Mouse (Mus musculus) neural tube, embryonic 13.5 days (tissue): Measurements from ENCODE around the gene Inava. TPM values are rescaled to one million over a fixed set of nuclear protein-coding genes. Genes with fewer than 3 reads are reported as not detected.

Source experiments
- ATAC-seq: fragments of 200-750 bp; cut with Nextera tagmentation; 2 replicates; pipeline ENCODE4 v1.8.0; 2017; ENCODE audit warnings: low read depth, mild to moderate bottlenecking, moderate TSS enrichment, moderate library complexity
- H3K27ac ChIP-seq: fragments of 300-500 bp; sonication (generic); replicated peaks from 2 replicates; pipeline ENCODE4 v1.5.1; 2015; ENCODE audit warnings: moderate library complexity, mild to moderate bottlenecking, inconsistent platforms
- H3K27me3 ChIP-seq: fragments of 300-500 bp; sonication (generic); 2 replicates; pipeline ENCODE4 v1.6.1; 2015; ENCODE audit warnings: mild to moderate bottlenecking, inconsistent platforms
- H3K36me3 ChIP-seq: fragments of 300-500 bp; sonication (generic); 2 replicates; pipeline ENCODE4 v1.6.1; 2015; ENCODE audit warnings: mild to moderate bottlenecking, inconsistent platforms
- H3K4me1 ChIP-seq: fragments of 300-500 bp; sonication (generic); replicated peaks from 2 replicates; pipeline ENCODE4 v1.6.1; 2015; ENCODE audit warnings: inconsistent platforms
- H3K4me2 ChIP-seq: fragments of 300-500 bp; sonication (generic); 2 replicates; pipeline ENCODE4 v1.6.1; 2015; ENCODE audit warnings: inconsistent platforms, mild to moderate bottlenecking, moderate library complexity
- H3K4me3 ChIP-seq: fragments of 300-500 bp; sonication (generic); 2 replicates; pipeline ENCODE4 v1.5.1; 2015; ENCODE audit warnings: mild to moderate bottlenecking, inconsistent platforms
- H3K9ac ChIP-seq: fragments of 300-500 bp; sonication (generic); 2 replicates; pipeline ENCODE4 v1.6.1; 2015; ENCODE audit warnings: moderate library complexity, mild to moderate bottlenecking, inconsistent platforms
- H3K9me3 ChIP-seq: fragments of 300-500 bp; sonication (generic); 2 replicates; pipeline ENCODE4 v1.6.1; 2016; ENCODE audit warnings: inconsistent platforms
- WGBS: fragments of 180-500 bp; shearing (Covaris S2); methylation state at CpG from one replicate; pipeline ENCODE4 v1.1.7; 2015; 5-methylcytosine and 5-hydroxymethylcytosine counted together
- polyA plus RNA-seq: library from polyadenylated mRNA; unstranded; fragments of >200 nt; fragmentation: Nextera tagmentation; extraction: Ambion mirVana; gene quantifications from 2 replicates; pipeline ENCODE4 v1.2.1, GENCODE M21; 2015

The Inava gene
- polyA plus RNA-seq, 1 experiment from 2014 or later = 3.1 TPM

DNA sequence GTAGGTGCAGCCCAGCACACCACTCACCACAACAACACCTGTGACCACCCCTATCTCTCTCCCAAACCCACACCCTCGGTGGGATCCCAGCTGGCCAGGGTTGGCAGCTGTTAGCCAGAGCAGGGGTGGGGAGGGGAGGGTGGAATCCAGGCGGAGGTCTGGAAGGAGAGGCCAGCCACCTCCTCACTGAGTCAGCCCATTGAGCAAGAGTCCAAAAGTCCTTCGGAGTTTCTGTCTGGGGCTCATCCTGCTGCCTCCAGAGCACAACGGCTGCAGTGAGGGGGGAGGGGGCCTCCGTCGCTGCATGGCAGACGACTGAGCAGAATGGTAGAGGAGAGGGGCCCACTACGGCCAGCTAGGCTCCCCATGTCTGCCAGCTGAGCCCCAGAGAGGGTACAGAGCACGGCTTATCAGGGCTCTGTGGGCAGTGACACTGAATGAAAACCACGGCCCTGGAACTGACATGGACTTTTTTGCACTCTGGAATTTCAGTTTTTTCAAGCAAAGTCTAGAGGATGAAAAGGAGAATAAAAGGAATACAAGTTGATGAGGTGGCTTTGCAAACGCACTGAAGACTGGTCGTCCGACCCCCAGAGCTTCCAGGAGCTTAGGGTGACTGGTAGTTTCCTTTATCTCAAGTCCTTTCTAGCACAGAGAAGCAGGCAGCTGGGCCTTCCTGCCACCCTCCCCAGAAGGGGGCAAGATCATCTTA is 5.6 kb downstream of the Inava start:
- Histone ChIP-seq H3K9ac (peak overlapping the region; percentile 50; the same call in 1 of the 2 replicates), H3K4me3 (no peak overlapping the region), H3K4me2 (peak overlapping the region; percentile 16; the same call in 1 of the 2 replicates), H3K36me3 (peaks cover 3% of the 10 kb centered on the region; the same call in 1 of the 2 replicates), H3K4me1 (peaks cover 67% of the 10 kb centered on the region), H3K27me3 (no peaks in the 10 kb centered on the region; the same call in 1 of the 2 replicates), H3K9me3 (no peaks in the 10 kb centered on the region), H3K27ac (no peak overlapping the region)
- ATAC-seq = peak; percentile 51
- WGBS = 7% methylated on average over 13 of the region's 13 CpGs

DNA sequence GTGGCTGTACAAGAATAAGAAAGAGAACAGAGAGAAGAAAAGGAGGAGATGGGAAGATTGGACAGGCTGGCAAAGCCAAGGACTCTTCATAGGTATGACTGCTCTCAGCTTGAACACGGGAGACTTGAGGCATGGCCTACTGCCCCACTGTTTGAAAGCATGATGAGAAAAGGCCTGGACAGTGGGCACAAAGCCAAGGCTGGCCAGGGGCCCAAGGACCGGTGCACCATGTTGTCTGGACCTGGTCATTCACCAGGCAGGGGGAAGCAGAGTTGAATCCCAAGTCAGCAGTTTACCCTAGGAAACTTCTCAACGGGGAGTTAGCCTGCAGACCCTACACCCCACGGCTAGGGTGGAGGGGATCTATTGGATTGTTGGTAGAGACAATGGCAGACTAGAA is 6.2 kb downstream of the Inava start:
- ATAC-seq = no peak

GRCm38 (mm10) chr1:136226626-136227025 is 7.4 kb downstream of the Inava start:
- H3K4me1 ChIP-seq = peaks cover 48% of the 10 kb centered on the region
- no peak overlapping the region for H3K27ac ChIP-seq
- no peak for ATAC-seq
- peaks cover 3% of the 10 kb centered on the region; the same call in 1 of the 2 replicates for H3K36me3 ChIP-seq
- 93% methylated on average over 8 of the region's 8 CpGs for WGBS
- no peak overlapping the region for H3K4me2 ChIP-seq
- H3K9ac ChIP-seq = no peak overlapping the region
- no peak overlapping the region for H3K4me3 ChIP-seq
- H3K9me3 ChIP-seq = no peaks in the 10 kb centered on the region
- no peaks in the 10 kb centered on the region for H3K27me3 ChIP-seq

More for the DNA sequence above, 6.2 kb downstream of the Inava start:
- Histone ChIP-seq H3K4me1 (peaks cover 61% of the 10 kb centered on the region), H3K27ac (no peak overlapping the region), H3K9me3 (no peaks in the 10 kb centered on the region), H3K36me3 (peaks cover 3% of the 10 kb centered on the region; the same call in 1 of the 2 replicates), H3K27me3 (no peaks in the 10 kb centered on the region; the same call in 1 of the 2 replicates), H3K4me3 (no peak overlapping the region), H3K9ac (no peak overlapping the region), H3K4me2 (no peak overlapping the region)
- WGBS = 59% methylated on average over 4 of the region's 4 CpGs

GRCm38 (mm10) chr1:136225846-136226245 is 8.2 kb downstream of the Inava start:
- H3K9ac ChIP-seq = no peak overlapping the region
- H3K4me1 ChIP-seq = peaks cover 40% of the 10 kb centered on the region
- WGBS = 95% methylated on average over 8 of the region's 8 CpGs

GRCm38 (mm10) chr1:136223758-136224342 is 10.2 kb downstream of the Inava start:
- Histone ChIP-seq H3K9ac (no peak overlapping the region), H3K4me3 (no peak overlapping the region), H3K9me3 (no peaks in the 10 kb centered on the region), H3K4me2 (no peak overlapping the region), H3K4me1 (peaks cover 20% of the 10 kb centered on the region), H3K36me3 (peaks cover 6% of the 10 kb centered on the region; the same call in 1 of the 2 replicates), H3K27me3 (no peaks in the 10 kb centered on the region), H3K27ac (no peak overlapping the region)
- WGBS = 90% methylated on average over 10 of the region's 10 CpGs
- ATAC-seq = no peak

More at GRCm38 (mm10) chr1:136225846-136226245, 8.2 kb downstream of the Inava start:
- Histone ChIP-seq H3K9me3 (no peaks in the 10 kb centered on the region), H3K27ac (no peak overlapping the region), H3K36me3 (peaks cover 3% of the 10 kb centered on the region; the same call in 1 of the 2 replicates), H3K4me3 (no peak overlapping the region), H3K27me3 (no peaks in the 10 kb centered on the region), H3K4me2 (no peak overlapping the region)
- ATAC-seq = no peak

- Histone ChIP-seq H3K9me3 (no peaks in the 10 kb centered on the region), H3K9ac (no peak overlapping the region), H3K4me2 (no peak overlapping the region), H3K27me3 (no peaks in the 10 kb centered on the region), H3K4me3 (no peak overlapping the region), H3K27ac (no peak overlapping the region), H3K36me3 (peaks cover 13% of the 10 kb centered on the region), H3K4me1 (0 out of 2 replicates have a peak, but pooled peaks cover 6% of the 10 kb centered on the region)
- ATAC-seq = no peak
- 89% methylated on average over 10 of the region's 10 CpGs for WGBS
These were observed 11.7 kb downstream of the Inava start for GRCm38 (mm10) chr1:136222386-136222785.

GRCm38 (mm10) chr1:136220037-136220871 is 13.8 kb downstream of the Inava start:
- H3K4me3 ChIP-seq = no peak overlapping the region
- no peaks in the 10 kb centered on the region for H3K9me3 ChIP-seq
- no peak for ATAC-seq
- 0 out of 2 replicates have a peak, but pooled peaks cover 2% of the 10 kb centered on the region for H3K4me1 ChIP-seq
- WGBS = 91% methylated on average over 10 of the region's 10 CpGs
- no peak overlapping the region for H3K4me2 ChIP-seq
- peaks cover 24% of the 10 kb centered on the region for H3K36me3 ChIP-seq
- H3K27me3 ChIP-seq = no peaks in the 10 kb centered on the region
- H3K27ac ChIP-seq = no peak overlapping the region
- H3K9ac ChIP-seq = no peak overlapping the region

DNA sequence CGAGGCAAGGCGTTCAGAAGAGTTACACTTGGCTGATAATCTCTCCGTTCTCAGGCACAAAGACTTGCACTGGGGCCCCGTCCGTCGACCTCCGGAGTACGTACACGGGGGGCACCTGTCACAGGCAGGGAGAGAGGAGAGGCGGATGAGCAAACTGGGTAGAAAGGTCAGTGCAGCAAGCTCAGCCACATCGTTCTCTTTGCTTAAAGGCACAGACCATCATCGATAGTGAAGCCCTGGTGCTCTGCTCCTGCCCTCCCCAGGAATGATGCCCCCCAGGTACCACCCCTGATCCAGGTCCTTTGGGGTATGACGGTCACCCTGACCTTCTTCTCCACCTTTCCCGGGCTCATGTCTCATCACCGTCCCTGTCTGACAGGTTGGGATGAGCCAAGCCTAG is 19.8 kb downstream of the Inava start:
- no peak overlapping the region for H3K4me3 ChIP-seq
- no peak for ATAC-seq
- no peaks in the 10 kb centered on the region for H3K9me3 ChIP-seq
- no peaks in the 10 kb centered on the region for H3K27me3 ChIP-seq
- H3K4me1 ChIP-seq = no peaks in the 10 kb centered on the region
- peaks cover 18% of the 10 kb centered on the region; the same call in 1 of the 2 replicates for H3K36me3 ChIP-seq
- H3K27ac ChIP-seq = no peak overlapping the region
- WGBS = 89% methylated on average over 15 of the region's 15 CpGs
- no peak overlapping the region for H3K9ac ChIP-seq
- no peak overlapping the region for H3K4me2 ChIP-seq

GRCm38 (mm10) chr1:136212803-136213202 is 21.3 kb downstream of the Inava start, which contains the start of gene Mroh3:
Mroh3 (minus strand) TSS chr1:136212828.
- Histone ChIP-seq H3K4me3 (no peak within 1 kb of the TSS), H3K9me3 (no peaks in the 10 kb centered on the region), H3K36me3 (peaks cover 12% of the 10 kb centered on the region; the same call in 1 of the 2 replicates), H3K27me3 (no peaks in the 10 kb centered on the region), H3K4me1 (no peaks in the 10 kb centered on the region), H3K27ac (no peak within 1 kb of the TSS), H3K4me2 (no peak within 1 kb of the TSS), H3K9ac (no peak within 1 kb of the TSS)
- 43% methylated on average over 3 of the region's 3 CpGs for WGBS
- ATAC-seq = 0 out of 2 replicates have a peak, but pooled peaks have one; percentile 27

- H3K27me3 ChIP-seq = no peaks in the 10 kb centered on the region
- no peaks in the 10 kb centered on the region for H3K4me1 ChIP-seq
- H3K9ac ChIP-seq = no peak overlapping the region
- no peak overlapping the region for H3K4me2 ChIP-seq
- no peak overlapping the region for H3K4me3 ChIP-seq
- no peak for ATAC-seq
- 89% methylated on average over 5 of the region's 5 CpGs for WGBS
- no peaks in the 10 kb centered on the region for H3K9me3 ChIP-seq
- H3K36me3 ChIP-seq = no peaks in the 10 kb centered on the region
- no peak overlapping the region for H3K27ac ChIP-seq
These were observed 44.0 kb downstream of the Inava start for GRCm38 (mm10) chr1:136190033-136190432.

DNA sequence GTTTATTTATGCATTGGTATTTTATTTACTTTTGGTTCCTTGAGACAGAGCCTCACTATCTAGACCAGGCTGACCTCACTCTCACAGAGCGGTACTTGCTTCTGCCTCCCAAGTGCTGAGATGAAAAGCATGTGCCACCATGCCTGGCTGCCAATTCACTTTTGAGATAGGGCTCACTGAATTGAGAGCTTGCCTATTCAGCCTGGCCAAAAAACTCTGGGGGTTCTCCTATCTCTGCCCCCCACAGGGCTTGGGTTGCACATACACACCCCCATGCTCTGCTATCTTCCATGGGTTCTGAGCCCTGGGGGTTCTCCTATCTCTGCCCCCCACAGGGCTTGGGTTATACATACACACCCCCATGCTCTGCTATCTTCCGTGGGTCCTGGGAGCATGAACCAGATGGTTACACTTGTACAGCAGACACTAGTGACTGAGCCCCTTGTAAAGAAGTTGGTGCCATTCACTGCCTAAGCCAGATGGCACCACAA is 54.5 kb downstream of the Inava start:
- H3K9ac ChIP-seq = no peak overlapping the region
- no peak for ATAC-seq

More for the DNA sequence above, 54.5 kb downstream of the Inava start:
- Histone ChIP-seq H3K4me2 (no peak overlapping the region), H3K4me3 (no peak overlapping the region), H3K27me3 (no peaks in the 10 kb centered on the region), H3K27ac (no peak overlapping the region; the same call in 1 of the 2 replicates), H3K4me1 (peaks cover 3% of the 10 kb centered on the region), H3K36me3 (peaks cover 36% of the 10 kb centered on the region), H3K9me3 (no peaks in the 10 kb centered on the region)
- 74% methylated on average over 2 of the region's 2 CpGs for WGBS
